Mouse (Mus musculus) bone marrow macrophage, adult 2 months (primary cell): ENCODE data around the gene Numbl.

Experiments
- CTCF ChIP-seq: IDR thresholded peaks from 2 replicates; pipeline ENCODE4 v1.5.1; 2012; ENCODE audit warnings: low read depth, mild to moderate bottlenecking, low read length, moderate library complexity
- POLR2A ChIP-seq: IDR thresholded peaks from 2 replicates; pipeline ENCODE4 v1.6.1; 2012; ENCODE audit warnings: mild to moderate bottlenecking, low read depth, low read length, borderline replicate concordance

GRCm38 (mm10) chr7:27257046-27257851 is 984 bp upstream of the Numbl start:
- TF ChIP-seq CTCF (no peak), POLR2A (no peak)
